Comparison of ENCODE assay signal across 8 mouse cellular contexts in genomic region chr3:88440500-88441381, GRCm38 (mm10). TPM values are rescaled to one million over a fixed set of nuclear protein-coding genes. Genes with fewer than 3 reads are reported as not detected.
A peak's percentile ranks its signal among the peaks of the same experiment; 100 is the strongest.
DNase-seq lines count a peak whose midpoint lies in the region; ATAC-seq and TF ChIP-seq lines count a peak whose summit lies in the region.

No protein-coding gene starts in this region.

- TF ChIP-seq CTCF in testis, adult 2 months (IDR thresholded peaks at IDR 0.05; ENCODE audit: control insufficient read depth, insufficient read depth, insufficient replicate concordance, low read depth, low read length): peak; percentile 36; the same call in 1 of the 2 replicates

- peaks cover 10% of the 10 kb centered on the region for H3K4me1 ChIP-seq in testis, adult 2 months (ENCODE audit: control insufficient read depth, insufficient read depth, low read length)
- H3K4me1 ChIP-seq in heart, embryonic 15.5 days (replicated peaks): peaks cover 30% of the 10 kb centered on the region

- WGBS in heart, embryonic 15.5 days: 18% methylated on average over 27 of the region's 27 CpGs

- no peaks in the 10 kb centered on the region for H3K27me3 ChIP-seq in testis, adult 2 months (ENCODE audit: control insufficient read depth, insufficient read depth, low read length)
- H3K27me3 ChIP-seq in heart, embryonic 15.5 days: peaks cover 3% of the 10 kb centered on the region; the same call in 1 of the 2 replicates

- H3K36me3 ChIP-seq in testis, adult 2 months (ENCODE audit: control insufficient read depth, insufficient read depth, low read length): no peaks in the 10 kb centered on the region
- H3K36me3 ChIP-seq in heart, embryonic 15.5 days: no peaks in the 10 kb centered on the region

- H3K9ac ChIP-seq in heart, embryonic 15.5 days: peak overlapping the region; percentile 28

- H3K4me2 ChIP-seq in heart, embryonic 15.5 days: peak overlapping the region; percentile 60

- ATAC-seq in heart, embryonic 15.5 days (replicated peaks; ENCODE audit: insufficient number of reproducible peaks, insufficient read depth, low FRiP score, low read depth): no peak

- H3K4me3 ChIP-seq in testis, adult 2 months (ENCODE audit: control insufficient read depth, low read depth, low read length): peak overlapping the region; percentile 55
- peak overlapping the region; percentile 32 for H3K4me3 ChIP-seq in heart, embryonic 15.5 days

- no peak overlapping the region; the same call in 1 of the 2 replicates for H3K27ac ChIP-seq in testis, adult 2 months (ENCODE audit: control insufficient read depth, insufficient read depth, low read depth, low read length)
- no peak overlapping the region for H3K27ac ChIP-seq in heart, embryonic 15.5 days

- DNase-seq in testis, postnatal 14 days (ENCODE audit: low spot score): no peak
- DNase-seq in c-Kit-positive CD71-positive TER-119-negative erythroid progenitor cells, embryonic 14.5 days (ENCODE audit: low read depth): peak; percentile 34
- DNase-seq in kidney, postnatal 10 days: peak; percentile 74
- peak; percentile 69 for DNase-seq in lung, postnatal 36 days
- DNase-seq in right cerebral cortex, postnatal 36 days (ENCODE audit: low spot score in 2 of 2): peak; percentile 44 to 61
- DNase-seq in gastrocnemius, postnatal 10 days: no peak

- no peak for TF ChIP-seq POLR2A in testis, adult 2 months (IDR thresholded peaks at IDR 0.05; ENCODE audit: control insufficient read depth, low read depth, low read length)

- no peaks in the 10 kb centered on the region for H3K9me3 ChIP-seq in heart, embryonic 15.5 days (replicated peaks)

RNA-seq across cellular contexts. Expression of gene Slc25a44, which starts 15.8 kb away (rescaled TPM):
- polyA plus RNA-seq in testis, adult 2 months (2012; rRNA removed): 12.2 and 12.7 TPM in 2 replicates
- 11.8 and 14.1 TPM in 2 replicates for polyA plus RNA-seq in heart, embryonic 15.5 days (2015; fragmentation: Nextera tagmentation; extraction: Ambion mirVana)
- 10 to 100 TPM; 11.9 to 12.3 TPM for total RNA-seq in gastrocnemius, postnatal 10 days (2021)

RNA-seq across cellular contexts. Expression of gene Sema4a, which starts 20.2 kb away (rescaled TPM):
- 58.9 and 66.2 TPM in 2 replicates for polyA plus RNA-seq in testis, adult 2 months (2012; rRNA removed)
- polyA plus RNA-seq in heart, embryonic 15.5 days (2015; fragmentation: Nextera tagmentation; extraction: Ambion mirVana): 2.1 and 5.3 TPM in 2 replicates
- 1 to 10 TPM; 2.3 to 3.7 TPM for total RNA-seq in gastrocnemius, postnatal 10 days (2021)

RNA-seq across cellular contexts. Expression of gene Pmf1, which starts 30.6 kb away (rescaled TPM):
- polyA plus RNA-seq in testis, adult 2 months (2012; rRNA removed): 27.5 and 27.9 TPM in 2 replicates
- polyA plus RNA-seq in heart, embryonic 15.5 days (2015; fragmentation: Nextera tagmentation; extraction: Ambion mirVana): 83.6 and 96.3 TPM in 2 replicates
- 10 to 100 TPM; 44.0 to 46.8 TPM for total RNA-seq in gastrocnemius, postnatal 10 days (2021)

RNA-seq across cellular contexts. Expression of gene Bglap, which starts 56.5 kb away (rescaled TPM):
- not detected in 2 replicates for polyA plus RNA-seq in testis, adult 2 months (2012; rRNA removed)
- polyA plus RNA-seq in heart, embryonic 15.5 days (2015; fragmentation: Nextera tagmentation; extraction: Ambion mirVana): not detected in 2 replicates
- 100 to 1,000 TPM in 1 of 2 experiments, not detected in 1; 175 TPM for total RNA-seq in gastrocnemius, postnatal 10 days (2021)

Comparison
In these comparisons a context has a peak if more than half of its experiments do, and no peak if none do; other contexts are left out.
1. DNase-seq: peak in c-Kit-positive CD71-positive TER-119-negative erythroid progenitor cells, embryonic 14.5 days (single experiment), kidney, postnatal 10 days (single experiment), lung, postnatal 36 days (single experiment) and right cerebral cortex, postnatal 36 days (2 of 2); none in testis, postnatal 14 days (single experiment) and gastrocnemius, postnatal 10 days (single experiment).